Mouse (Mus musculus) limb, embryonic 13.5 days (tissue): Measurements from ENCODE around the gene Slc2a5. TPM values are rescaled to one million over a fixed set of nuclear protein-coding genes. Genes with fewer than 3 reads are reported as not detected.

Experiments used
- ATAC-seq: fragments of 200-750 bp; cut with Nextera tagmentation; 2 replicates; pipeline ENCODE4 v1.8.0; 2017; ENCODE audit warnings: low read depth, moderate number of reproducible peaks, moderate TSS enrichment; ENCODE audit not compliant: low FRiP score
- H3K27ac ChIP-seq: fragments of 300-500 bp; sonication (generic); 2 replicates; pipeline ENCODE4 v1.5.1; 2015; ENCODE audit warnings: inconsistent platforms, mild to moderate bottlenecking, moderate library complexity
- H3K27me3 ChIP-seq: fragments of 300-500 bp; sonication (generic); 2 replicates; pipeline ENCODE4 v1.6.1; 2015; ENCODE audit warnings: mild to moderate bottlenecking, inconsistent platforms
- H3K36me3 ChIP-seq: fragments of 300-500 bp; sonication (generic); 2 replicates; pipeline ENCODE4 v1.6.1; 2015; ENCODE audit warnings: inconsistent platforms, mild to moderate bottlenecking, moderate library complexity
- H3K4me1 ChIP-seq: fragments of 300-500 bp; sonication (generic); 2 replicates; pipeline ENCODE4 v1.6.1; 2015; ENCODE audit warnings: inconsistent platforms
- H3K4me2 ChIP-seq: fragments of 300-500 bp; sonication (generic); replicated peaks from 2 replicates; pipeline ENCODE4 v1.6.1; 2015; ENCODE audit warnings: inconsistent platforms, mild to moderate bottlenecking, moderate library complexity
- H3K4me3 ChIP-seq: fragments of 300-500 bp; sonication (generic); 2 replicates; pipeline ENCODE4 v1.5.1; 2015; ENCODE audit warnings: moderate library complexity, mild to moderate bottlenecking, inconsistent platforms
- H3K9ac ChIP-seq: fragments of 300-500 bp; sonication (generic); 2 replicates; pipeline ENCODE4 v1.6.1; 2015; ENCODE audit warnings: mild to moderate bottlenecking, inconsistent platforms
- H3K9me3 ChIP-seq: fragments of 300-500 bp; sonication (generic); 2 replicates; pipeline ENCODE4 v1.6.1; 2016; ENCODE audit warnings: inconsistent platforms
- WGBS: fragments of 180-500 bp; shearing (Covaris S2); methylation state at CpG from one replicate; pipeline ENCODE4 v1.1.7; 2015; 5-methylcytosine and 5-hydroxymethylcytosine counted together
- polyA plus RNA-seq: library from polyadenylated mRNA; unstranded; fragments of >200 nt; fragmentation: Nextera tagmentation; extraction: Ambion mirVana; gene quantifications from 2 replicates; pipeline ENCODE4 v1.2.1, GENCODE M21; 2015

Gene Slc2a5
- polyA plus RNA-seq = 2.2 TPM in 2 replicates

- Histone ChIP-seq H3K9me3 (no peaks in the 10 kb centered on the region), H3K27me3 (no peaks in the 10 kb centered on the region), H3K4me2 (peak within 1 kb of the TSS; percentile 50), H3K9ac (no peak within 1 kb of the TSS), H3K4me1 (peaks cover 26% of the 10 kb centered on the region), H3K4me3 (peak within 1 kb of the TSS; percentile 18), H3K36me3 (no peaks in the 10 kb centered on the region), H3K27ac (no peak within 1 kb of the TSS)
- ATAC-seq = no peak
- 14% methylated on average over 14 of the region's 15 CpGs for WGBS
Observed at GRCm38 (mm10) chr4:150119055-150119454, at the start of gene Slc2a5. Slc2a5 (plus strand) TSS chr4:150119283.

- H3K27me3 ChIP-seq = no peaks in the 10 kb centered on the region
- no peak for ATAC-seq
- peaks cover 8% of the 10 kb centered on the region for H3K4me1 ChIP-seq
- no peak overlapping the region for H3K9ac ChIP-seq
- H3K27ac ChIP-seq = no peak overlapping the region
- no peaks in the 10 kb centered on the region for H3K9me3 ChIP-seq
- WGBS = 42% methylated on average over 8 of the region's 8 CpGs
- no peaks in the 10 kb centered on the region for H3K36me3 ChIP-seq
- no peak overlapping the region for H3K4me3 ChIP-seq
- H3K4me2 ChIP-seq = no peak overlapping the region
Observed at GRCm38 (mm10) chr4:150070136-150070535, 48.9 kb upstream of the Slc2a5 start.

- Histone ChIP-seq H3K36me3 (no peaks in the 10 kb centered on the region), H3K9ac (no peak overlapping the region), H3K27ac (no peak overlapping the region), H3K4me3 (no peak overlapping the region), H3K9me3 (no peaks in the 10 kb centered on the region), H3K27me3 (no peaks in the 10 kb centered on the region), H3K4me2 (no peak overlapping the region), H3K4me1 (peaks cover 8% of the 10 kb centered on the region)
- 54% methylated on average over 15 of the region's 15 CpGs for WGBS
- ATAC-seq = no peak
Observed at GRCm38 (mm10) chr4:150072416-150073101, 46.5 kb upstream of the Slc2a5 start.

- Histone ChIP-seq H3K27ac (no peak overlapping the region), H3K4me3 (no peak overlapping the region), H3K27me3 (no peaks in the 10 kb centered on the region), H3K36me3 (no peaks in the 10 kb centered on the region), H3K9ac (no peak overlapping the region), H3K9me3 (no peaks in the 10 kb centered on the region), H3K4me1 (peaks cover 8% of the 10 kb centered on the region), H3K4me2 (no peak overlapping the region)
- WGBS = 19% methylated on average over 8 of the region's 8 CpGs
- no peak for ATAC-seq
Observed at GRCm38 (mm10) chr4:150073102-150073473, 46.0 kb upstream of the Slc2a5 start.

- Histone ChIP-seq H3K27me3 (no peaks in the 10 kb centered on the region), H3K4me2 (no peak overlapping the region), H3K4me3 (no peak overlapping the region), H3K9me3 (no peaks in the 10 kb centered on the region), H3K36me3 (no peaks in the 10 kb centered on the region), H3K27ac (no peak overlapping the region), H3K9ac (no peak overlapping the region), H3K4me1 (peaks cover 2% of the 10 kb centered on the region)
- no peak for ATAC-seq
- WGBS = 80% methylated on average over 7 of the region's 7 CpGs
Observed at GRCm38 (mm10) chr4:150075350-150075749, 43.7 kb upstream of the Slc2a5 start.

GRCm38 (mm10) chr4:150076147-150076546, 42.9 kb upstream of the Slc2a5 start:
- Histone ChIP-seq H3K36me3 (no peaks in the 10 kb centered on the region), H3K4me1 (no peaks in the 10 kb centered on the region), H3K27me3 (no peaks in the 10 kb centered on the region), H3K27ac (no peak overlapping the region), H3K9me3 (no peaks in the 10 kb centered on the region), H3K4me2 (no peak overlapping the region), H3K9ac (no peak overlapping the region), H3K4me3 (no peak overlapping the region)
- ATAC-seq = no peak
- 37% methylated on average over 18 of the region's 18 CpGs for WGBS

GRCm38 (mm10) chr4:150078646-150079045, 40.4 kb upstream of the Slc2a5 start:
- H3K27ac ChIP-seq = no peak overlapping the region
- no peaks in the 10 kb centered on the region for H3K27me3 ChIP-seq
- no peaks in the 10 kb centered on the region for H3K36me3 ChIP-seq
- H3K4me3 ChIP-seq = no peak overlapping the region
- H3K4me2 ChIP-seq = no peak overlapping the region
- H3K9ac ChIP-seq = no peak overlapping the region
- H3K9me3 ChIP-seq = no peaks in the 10 kb centered on the region
- 69% methylated on average over 2 of the region's 2 CpGs for WGBS
- H3K4me1 ChIP-seq = no peaks in the 10 kb centered on the region
- ATAC-seq = no peak

- H3K9me3 ChIP-seq = no peaks in the 10 kb centered on the region
- WGBS = 68% methylated on average over 7 of the region's 7 CpGs
- no peaks in the 10 kb centered on the region for H3K36me3 ChIP-seq
- H3K4me3 ChIP-seq = no peak overlapping the region
- H3K4me1 ChIP-seq = no peaks in the 10 kb centered on the region
- H3K27ac ChIP-seq = no peak overlapping the region
- H3K9ac ChIP-seq = no peak overlapping the region
- ATAC-seq = no peak
- H3K4me2 ChIP-seq = no peak overlapping the region
- no peaks in the 10 kb centered on the region for H3K27me3 ChIP-seq
Observed at GRCm38 (mm10) chr4:150079244-150079643, 39.8 kb upstream of the Slc2a5 start.

- H3K4me3 ChIP-seq = no peak overlapping the region
- H3K4me1 ChIP-seq = no peaks in the 10 kb centered on the region
- no peak overlapping the region for H3K27ac ChIP-seq
- no peak for ATAC-seq
- H3K9ac ChIP-seq = no peak overlapping the region
- no peaks in the 10 kb centered on the region for H3K27me3 ChIP-seq
- no peaks in the 10 kb centered on the region for H3K9me3 ChIP-seq
- 81% methylated on average over 11 of the region's 11 CpGs for WGBS
- H3K36me3 ChIP-seq = no peaks in the 10 kb centered on the region
- no peak overlapping the region for H3K4me2 ChIP-seq
Observed at GRCm38 (mm10) chr4:150080330-150080967, 38.6 kb upstream of the Slc2a5 start.

- no peak overlapping the region for H3K4me2 ChIP-seq
- no peak overlapping the region for H3K27ac ChIP-seq
- H3K4me1 ChIP-seq = peaks cover 17% of the 10 kb centered on the region
- H3K36me3 ChIP-seq = no peaks in the 10 kb centered on the region
- ATAC-seq = no peak
- no peak overlapping the region for H3K4me3 ChIP-seq
- H3K27me3 ChIP-seq = peaks cover 17% of the 10 kb centered on the region
- WGBS = 80% methylated on average over 4 of the region's 4 CpGs
- H3K9ac ChIP-seq = no peak overlapping the region
- no peaks in the 10 kb centered on the region for H3K9me3 ChIP-seq
Observed at GRCm38 (mm10) chr4:150085366-150085765, 33.7 kb upstream of the Slc2a5 start.

- no peaks in the 10 kb centered on the region for H3K36me3 ChIP-seq
- peaks cover 26% of the 10 kb centered on the region for H3K27me3 ChIP-seq
- H3K27ac ChIP-seq = peak overlapping the region; percentile 70; the same call in 1 of the 2 replicates
- under 1% methylated on average over 7 of the region's 7 CpGs for WGBS
- peak overlapping the region; percentile 54 for H3K4me3 ChIP-seq
- H3K9ac ChIP-seq = no peak overlapping the region
- peak overlapping the region; percentile 90 for H3K4me2 ChIP-seq
- ATAC-seq = no peak
- no peaks in the 10 kb centered on the region for H3K9me3 ChIP-seq
- H3K4me1 ChIP-seq = peaks cover 17% of the 10 kb centered on the region
Observed at GRCm38 (mm10) chr4:150086841-150087160, 32.3 kb upstream of the Slc2a5 start.

- Histone ChIP-seq H3K9ac (peak within 1 kb of the TSS; percentile 74), H3K27me3 (peaks cover 29% of the 10 kb centered on the region), H3K36me3 (no peaks in the 10 kb centered on the region), H3K27ac (peak within 1 kb of the TSS; percentile 70; the same call in 1 of the 2 replicates), H3K4me1 (peaks cover 17% of the 10 kb centered on the region), H3K4me3 (peak within 1 kb of the TSS; percentile 54), H3K4me2 (peak within 1 kb of the TSS; percentile 90), H3K9me3 (no peaks in the 10 kb centered on the region)
- ATAC-seq = peak; percentile 93
- WGBS = under 1% methylated on average over 55 of the region's 56 CpGs
Observed at GRCm38 (mm10) chr4:150087161-150087889, 31.8 kb upstream of the Slc2a5 start, which contains the start of gene Gpr157. Gpr157 (plus strand) TSS chr4:150087365.
